Mouse (Mus musculus) limb, embryonic 10.5 days (tissue): Measurements from ENCODE around the gene Tbl1x. TPM values are rescaled to one million over a fixed set of nuclear protein-coding genes. Genes with fewer than 3 reads are reported as not detected.

Experiments used
- DNase-seq: peaks from one replicate; pipeline ENCODE4 v3.0.0-alpha.2; 2017; ENCODE audit warnings: low spot score
- H3K27ac ChIP-seq: fragments of 300-500 bp; sonication (generic); 2 replicates; pipeline ENCODE4 v1.5.1; 2016; ENCODE audit warnings: mild to moderate bottlenecking
- H3K27me3 ChIP-seq: fragments of 300-500 bp; sonication (generic); 2 replicates; pipeline ENCODE4 v1.6.1; 2016; ENCODE audit warnings: low read depth, mild to moderate bottlenecking; ENCODE audit not compliant: poor library complexity, severe bottlenecking
- H3K36me3 ChIP-seq: fragments of 300-500 bp; sonication (generic); 2 replicates; pipeline ENCODE4 v1.6.1; 2016; ENCODE audit warnings: mild to moderate bottlenecking, moderate library complexity
- H3K4me1 ChIP-seq: fragments of 300-500 bp; sonication (generic); 2 replicates; pipeline ENCODE4 v1.6.1; 2016
- H3K4me3 ChIP-seq: fragments of 300-500 bp; sonication (generic); 2 replicates; pipeline ENCODE4 v1.5.1; 2016; ENCODE audit warnings: mild to moderate bottlenecking, moderate library complexity
- H3K9me3 ChIP-seq: fragments of 300-500 bp; sonication (generic); replicated peaks from 2 replicates; pipeline ENCODE4 v1.6.1; 2016; ENCODE audit warnings: mild to moderate bottlenecking
- WGBS: fragments of 180-500 bp; shearing (Covaris S2); methylation state at CpG from one replicate; pipeline ENCODE4 v1.1.7; 2016; 5-methylcytosine and 5-hydroxymethylcytosine counted together
- polyA plus RNA-seq: library from polyadenylated mRNA; unstranded; fragments of >200 nt; fragmentation: Nextera tagmentation; extraction: Ambion mirVana; gene quantifications from 2 replicates; pipeline ENCODE4 v1.2.1, GENCODE M21; 2016

Gene Tbl1x
- polyA plus RNA-seq, 1 experiment from 2014 or later = 82.3 TPM

DNA sequence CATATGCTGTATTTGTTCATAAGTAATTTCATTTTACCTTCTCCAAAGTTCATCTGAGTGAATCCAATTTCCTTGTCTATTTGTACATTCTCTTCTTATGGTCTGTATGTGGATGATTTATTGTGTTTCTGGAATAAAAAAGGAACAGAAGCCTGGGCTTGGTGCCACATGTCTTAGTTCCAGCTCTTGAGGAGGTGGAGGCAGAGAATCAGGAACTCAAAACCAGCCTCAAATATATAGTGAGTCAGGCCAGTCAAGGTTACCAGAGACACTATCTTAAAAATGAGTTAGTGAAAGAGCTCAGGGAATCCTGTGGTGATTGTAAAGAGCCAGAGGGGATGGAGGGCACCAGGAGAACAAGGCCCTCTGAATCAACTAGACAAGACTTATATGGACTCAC, 86.9 kb downstream of the Tbl1x start:
- no peak overlapping the region for H3K27ac ChIP-seq
- peaks cover 2% of the 10 kb centered on the region; the same call in 1 of the 2 replicates for H3K36me3 ChIP-seq
- no peak overlapping the region for H3K4me3 ChIP-seq
- no peaks in the 10 kb centered on the region for H3K9me3 ChIP-seq
- H3K27me3 ChIP-seq = no peaks in the 10 kb centered on the region
- H3K4me1 ChIP-seq = no peaks in the 10 kb centered on the region
- DNase-seq = no peak

DNA sequence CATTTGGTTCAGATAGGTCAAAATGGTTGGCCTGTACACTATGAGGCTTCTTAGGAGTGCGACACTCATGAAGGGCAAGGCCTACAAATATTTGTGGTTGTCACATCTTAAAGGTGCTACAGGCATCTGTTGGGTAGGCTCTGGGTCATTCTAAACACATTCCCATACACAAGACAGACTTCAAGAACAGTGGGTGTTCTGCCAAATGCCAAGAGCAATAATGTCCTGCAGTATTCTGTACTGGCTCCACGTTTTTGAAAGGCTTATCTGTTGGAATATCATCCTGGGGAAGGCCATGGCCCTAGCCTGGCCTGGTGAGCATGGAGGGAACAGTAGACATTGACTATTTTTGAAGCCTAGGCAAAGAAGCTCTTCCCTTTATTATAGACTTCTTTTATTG, 87.9 kb downstream of the Tbl1x start:
- no peak for DNase-seq
- Histone ChIP-seq H3K9me3 (no peaks in the 10 kb centered on the region), H3K27me3 (no peaks in the 10 kb centered on the region), H3K27ac (no peak overlapping the region), H3K4me1 (no peaks in the 10 kb centered on the region), H3K36me3 (peaks cover 2% of the 10 kb centered on the region; the same call in 1 of the 2 replicates), H3K4me3 (no peak overlapping the region)
- 73% methylated on average over 2 of the region's 2 CpGs for WGBS

DNA sequence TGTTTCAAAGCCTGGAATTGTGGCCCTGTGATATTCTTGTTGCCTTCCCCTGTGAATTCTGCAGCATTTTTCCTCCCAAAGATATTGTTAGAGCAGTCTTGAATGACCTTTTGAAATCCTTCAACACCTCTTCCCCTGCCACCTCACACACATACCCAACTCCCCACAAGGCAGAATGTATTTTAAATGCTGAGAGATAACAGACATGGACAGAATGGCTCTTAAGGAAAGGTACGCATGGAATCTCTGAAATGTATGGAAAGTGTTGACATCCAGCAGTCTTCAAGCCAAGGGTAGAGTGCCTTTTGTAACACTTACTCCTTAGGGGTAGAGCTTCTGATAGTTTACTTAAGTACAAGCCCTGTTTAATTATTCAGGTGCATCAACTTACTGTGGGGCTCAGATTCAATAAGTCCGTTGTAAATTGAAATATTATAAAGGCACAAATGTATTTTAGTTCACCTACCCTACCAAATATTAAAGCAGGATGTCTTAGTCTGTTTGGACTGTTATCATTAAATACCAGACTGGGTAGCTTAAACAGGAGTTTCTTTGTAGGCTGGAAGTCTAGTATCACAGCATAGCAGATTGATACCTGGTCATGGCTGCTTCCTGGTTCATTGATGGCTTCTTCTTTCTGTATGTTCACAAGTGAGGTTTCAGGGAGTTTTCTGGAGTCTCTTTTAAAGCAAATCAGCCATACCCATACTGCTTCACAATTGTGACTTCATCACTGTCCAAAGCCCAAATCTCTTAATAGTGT, 92.9 kb downstream of the Tbl1x start:
- H3K27me3 ChIP-seq = no peaks in the 10 kb centered on the region

DNA sequence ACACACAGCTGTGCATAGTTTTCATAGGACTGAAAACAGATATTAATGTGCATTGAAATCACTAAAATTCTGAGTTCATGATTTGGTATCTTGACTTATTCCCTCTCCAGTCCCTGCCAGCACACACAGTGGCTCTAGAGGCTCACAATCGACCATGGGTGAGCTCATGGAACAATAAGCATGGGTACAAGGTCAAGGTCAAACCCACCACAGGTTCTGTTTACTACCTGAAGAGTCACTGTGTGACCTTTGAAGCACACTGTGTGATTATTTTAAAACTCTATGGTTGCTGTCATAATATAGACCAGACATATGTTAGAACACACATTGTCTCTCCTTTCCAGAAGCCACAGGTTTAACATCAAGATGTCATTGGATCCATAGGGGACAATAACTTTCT, 96.7 kb downstream of the Tbl1x start:
- Histone ChIP-seq H3K27ac (no peak overlapping the region), H3K4me1 (no peaks in the 10 kb centered on the region), H3K36me3 (no peaks in the 10 kb centered on the region), H3K27me3 (no peaks in the 10 kb centered on the region), H3K9me3 (no peaks in the 10 kb centered on the region), H3K4me3 (no peak overlapping the region)
- DNase-seq = no peak
- WGBS = 89% methylated on average over 1 of the region's 1 CpGs

More for the DNA sequence above, 92.9 kb downstream of the Tbl1x start:
- DNase-seq = no peak
- no peaks in the 10 kb centered on the region for H3K36me3 ChIP-seq
- no peaks in the 10 kb centered on the region for H3K4me1 ChIP-seq
- H3K27ac ChIP-seq = no peak overlapping the region
- H3K9me3 ChIP-seq = no peaks in the 10 kb centered on the region
- WGBS = 90% methylated on average over 2 of the region's 2 CpGs
- H3K4me3 ChIP-seq = no peak overlapping the region

DNA sequence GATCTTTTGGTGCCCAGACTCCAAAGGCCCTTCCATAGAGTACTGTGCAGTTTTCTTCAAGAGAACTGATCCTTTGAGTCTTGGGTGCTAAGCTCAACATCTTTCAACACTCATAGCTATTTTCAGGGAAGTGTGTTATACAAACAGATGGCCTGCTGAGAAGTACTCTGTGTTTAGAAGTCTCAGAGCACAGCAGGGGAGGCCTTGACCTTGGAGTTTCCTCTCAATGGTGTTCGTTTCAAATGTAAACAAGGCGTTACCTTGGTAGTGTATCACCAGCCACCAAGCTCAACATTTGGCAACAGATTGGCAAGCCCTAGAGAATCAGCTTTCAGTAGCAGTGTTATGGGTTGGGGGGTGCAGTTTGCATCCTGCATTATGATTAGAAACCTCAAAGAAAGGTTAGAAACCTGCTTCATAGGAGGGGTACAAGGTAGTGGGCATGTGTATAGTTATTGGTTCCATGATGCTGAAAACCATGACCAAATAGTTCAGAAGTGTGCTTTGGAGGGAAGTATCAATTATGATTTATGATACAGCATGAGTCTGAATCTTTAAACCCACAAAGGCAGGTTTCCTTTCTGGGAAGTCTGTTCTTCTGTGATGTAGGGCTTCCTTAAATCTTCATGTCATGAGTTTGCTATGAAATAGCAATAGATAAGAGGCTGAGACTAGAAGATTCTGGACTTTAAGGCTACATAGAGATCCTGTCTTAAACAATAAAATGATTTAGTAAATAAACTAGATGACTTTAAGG, 98.3 kb downstream of the Tbl1x start:
- DNase-seq = no peak
- H3K36me3 ChIP-seq = no peaks in the 10 kb centered on the region
- no peak overlapping the region for H3K27ac ChIP-seq
- H3K9me3 ChIP-seq = no peaks in the 10 kb centered on the region
- no peaks in the 10 kb centered on the region for H3K27me3 ChIP-seq
- 47% methylated on average over 2 of the region's 2 CpGs for WGBS
- H3K4me3 ChIP-seq = no peak overlapping the region
- H3K4me1 ChIP-seq = no peaks in the 10 kb centered on the region

DNA sequence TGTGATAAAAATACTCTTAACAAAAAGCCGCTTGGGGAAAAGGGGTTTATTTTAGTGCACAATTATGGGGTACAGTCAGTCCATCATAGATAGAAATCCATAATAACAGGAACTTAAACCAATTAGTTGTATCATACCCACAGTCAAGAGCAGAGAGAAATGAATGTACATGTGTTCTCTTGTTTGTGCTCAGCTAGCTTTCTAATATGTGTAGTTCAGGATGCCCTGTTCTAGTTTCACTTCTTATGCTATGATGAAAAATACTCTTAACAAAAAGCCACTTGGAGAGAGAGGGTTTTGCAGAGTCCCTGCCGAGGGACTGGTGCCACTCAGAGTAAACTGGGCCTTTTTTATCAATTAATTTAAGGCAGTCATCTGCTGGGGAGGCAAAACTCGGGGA, 101.1 kb downstream of the Tbl1x start:
- H3K4me1 ChIP-seq = no peaks in the 10 kb centered on the region
- no peak overlapping the region for H3K27ac ChIP-seq
- 84% methylated on average over 3 of the region's 3 CpGs for WGBS
- H3K36me3 ChIP-seq = no peaks in the 10 kb centered on the region
- H3K4me3 ChIP-seq = no peak overlapping the region
- no peak for DNase-seq
- H3K27me3 ChIP-seq = no peaks in the 10 kb centered on the region
- H3K9me3 ChIP-seq = no peaks in the 10 kb centered on the region

DNA sequence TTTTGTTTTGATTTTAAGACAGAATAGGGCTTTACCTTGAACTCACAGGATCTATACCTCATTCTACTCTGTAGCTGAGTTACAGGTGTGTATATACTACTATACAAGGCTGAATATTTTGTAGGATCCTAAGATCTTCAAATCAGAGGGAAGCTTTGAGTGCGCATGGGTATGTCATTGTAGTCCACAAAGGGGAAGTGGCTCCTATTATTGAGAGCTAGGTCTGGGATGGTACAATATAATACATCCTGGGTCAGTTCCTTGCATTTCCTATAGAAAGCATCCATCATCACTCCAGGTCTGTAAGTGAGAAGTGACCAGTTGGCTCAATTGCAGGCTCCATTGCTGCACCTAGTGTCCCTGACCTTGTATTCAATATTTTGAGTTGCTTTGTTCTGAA, 102.2 kb downstream of the Tbl1x start:
- WGBS = 97% methylated on average over 1 of the region's 1 CpGs
- Histone ChIP-seq H3K27me3 (no peaks in the 10 kb centered on the region), H3K27ac (no peak overlapping the region), H3K4me1 (no peaks in the 10 kb centered on the region), H3K9me3 (no peaks in the 10 kb centered on the region), H3K4me3 (no peak overlapping the region), H3K36me3 (no peaks in the 10 kb centered on the region)
- DNase-seq = no peak

DNA sequence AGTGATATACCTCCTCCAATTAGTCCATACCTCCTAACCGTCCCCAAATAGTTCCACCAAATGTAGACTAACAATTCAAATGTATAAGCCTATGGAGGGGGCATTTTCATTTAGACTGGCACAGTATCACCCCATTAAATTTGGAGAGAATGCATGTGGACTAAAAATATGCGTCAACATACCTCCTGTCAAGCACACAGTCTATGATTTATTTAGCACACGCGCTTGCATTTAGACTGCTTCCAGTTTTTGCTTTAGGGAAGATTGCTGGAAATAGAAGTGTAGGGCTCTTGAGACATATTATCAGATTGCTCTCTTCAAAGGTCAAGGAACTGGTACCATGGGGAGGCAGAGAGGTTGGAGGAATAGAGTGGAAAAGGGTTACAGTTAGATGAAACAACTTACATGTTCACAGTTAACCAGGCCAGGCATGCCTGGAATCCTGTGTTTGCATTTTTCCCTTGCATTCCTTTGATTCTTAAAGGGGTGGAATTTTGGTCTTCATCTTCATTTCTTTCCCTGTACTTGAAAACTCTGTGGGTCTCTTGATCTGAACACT, 105.0 kb downstream of the Tbl1x start:
- Histone ChIP-seq H3K36me3 (no peaks in the 10 kb centered on the region), H3K27ac (no peak overlapping the region), H3K27me3 (no peaks in the 10 kb centered on the region), H3K9me3 (no peaks in the 10 kb centered on the region), H3K4me3 (no peak overlapping the region), H3K4me1 (no peaks in the 10 kb centered on the region)
- no peak for DNase-seq
- WGBS = 86% methylated on average over 4 of the region's 4 CpGs

DNA sequence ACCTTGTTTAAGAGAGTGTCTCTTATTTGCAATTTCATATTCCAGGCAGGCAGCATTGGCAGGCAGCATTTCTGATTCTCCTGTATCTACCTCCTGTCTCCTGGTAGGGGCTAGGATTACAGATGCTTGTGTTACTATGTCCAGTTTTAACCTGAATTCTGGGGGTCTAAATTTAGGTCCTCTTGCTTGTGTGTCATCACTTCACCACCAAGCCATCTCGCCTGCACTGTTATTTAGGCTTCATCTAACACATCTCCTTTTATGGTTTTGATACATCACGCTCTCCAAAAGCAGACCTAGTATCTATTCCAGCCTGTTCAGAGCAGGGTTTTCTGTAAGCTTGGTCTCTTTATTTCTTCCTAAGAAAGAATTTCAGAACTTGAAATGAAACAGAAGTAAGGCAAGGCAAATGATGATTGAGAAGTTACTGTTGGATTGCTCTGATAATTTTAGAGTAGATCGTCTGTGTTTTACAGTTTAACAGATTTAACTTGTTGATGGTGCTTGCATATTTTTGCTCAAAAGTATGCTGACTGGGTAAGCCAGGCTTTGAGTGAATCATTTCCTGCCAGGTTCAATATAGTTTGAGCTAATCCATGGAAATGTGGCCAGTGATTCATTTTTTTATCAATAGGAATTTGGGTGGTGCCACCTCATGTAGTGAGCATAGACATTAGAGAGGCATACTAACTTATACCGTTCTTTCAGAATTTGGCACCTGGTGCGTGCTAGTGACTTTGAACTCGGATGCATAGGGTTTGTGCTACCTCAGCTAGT, 106.7 kb downstream of the Tbl1x start:
- no peaks in the 10 kb centered on the region for H3K4me1 ChIP-seq
- H3K36me3 ChIP-seq = no peaks in the 10 kb centered on the region
- no peak overlapping the region for H3K27ac ChIP-seq
- H3K4me3 ChIP-seq = no peak overlapping the region
- no peaks in the 10 kb centered on the region for H3K27me3 ChIP-seq
- no peaks in the 10 kb centered on the region for H3K9me3 ChIP-seq
- no peak for DNase-seq
- 87% methylated on average over 6 of the region's 6 CpGs for WGBS

DNA sequence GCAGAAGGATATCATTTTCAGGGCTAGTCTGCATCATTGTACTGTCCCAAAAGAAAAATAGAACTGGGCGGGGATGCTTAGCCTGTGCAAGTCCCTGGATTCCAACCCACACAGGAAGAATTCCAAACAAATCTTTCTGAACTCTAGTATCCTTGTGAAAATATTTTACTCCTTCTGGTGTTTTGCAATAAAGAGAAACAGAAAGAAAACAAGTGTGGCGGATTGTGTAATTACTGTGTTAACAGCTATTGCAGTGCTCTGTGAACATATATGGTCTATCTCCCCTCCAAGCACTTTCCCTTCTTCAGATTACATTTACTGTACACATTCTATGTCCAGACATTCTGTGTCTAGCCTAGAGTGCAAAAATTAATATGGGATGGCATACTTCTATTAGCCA, 119.6 kb downstream of the Tbl1x start:
- 0 out of 2 replicates have a peak, but pooled peaks cover 4% of the 10 kb centered on the region for H3K36me3 ChIP-seq
- 86% methylated on average over 2 of the region's 2 CpGs for WGBS
- no peaks in the 10 kb centered on the region for H3K27me3 ChIP-seq
- no peak for DNase-seq
- no peaks in the 10 kb centered on the region for H3K9me3 ChIP-seq
- H3K4me3 ChIP-seq = no peak overlapping the region
- no peaks in the 10 kb centered on the region for H3K4me1 ChIP-seq
- no peak overlapping the region for H3K27ac ChIP-seq

DNA sequence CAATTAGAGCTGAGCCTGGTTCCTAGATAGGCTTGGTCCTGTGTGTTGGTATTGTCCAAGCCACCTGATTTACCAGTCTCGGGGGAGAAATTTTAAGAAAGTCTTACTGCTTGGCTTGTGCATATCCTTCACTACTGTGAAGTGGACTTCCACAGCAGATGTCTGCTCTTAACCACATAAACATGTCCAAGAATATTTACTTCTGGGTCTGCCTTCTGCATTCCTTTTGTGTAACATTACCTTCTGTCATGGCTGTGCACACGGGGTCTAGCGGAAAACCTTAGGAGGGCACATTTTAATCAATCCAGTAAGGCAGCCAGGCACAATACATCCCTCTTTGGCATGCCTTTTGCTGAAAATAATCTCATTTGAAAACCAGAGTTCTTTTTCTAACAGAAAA, 125.7 kb downstream of the Tbl1x start:
- 56% methylated on average over 3 of the region's 3 CpGs for WGBS
- H3K4me1 ChIP-seq = no peaks in the 10 kb centered on the region

DNA sequence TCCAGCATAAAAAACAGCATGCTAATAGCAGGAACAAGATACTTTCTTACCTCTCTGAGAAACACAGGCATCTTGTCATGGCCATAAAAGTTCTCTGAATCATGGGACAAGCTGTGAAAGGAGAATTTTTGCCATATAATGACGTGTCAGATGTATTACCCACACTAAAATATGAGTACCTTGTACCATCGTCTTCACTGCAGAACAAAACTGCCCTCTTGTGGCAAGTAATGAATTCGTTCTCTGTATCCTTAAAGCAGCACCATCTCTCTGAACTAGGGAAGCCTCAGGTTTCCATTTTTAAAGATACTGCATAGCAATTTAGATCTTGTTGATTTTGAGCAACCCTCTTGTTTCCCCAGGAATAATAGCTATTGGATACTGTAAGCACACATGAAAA, 127.3 kb downstream of the Tbl1x start:
- Histone ChIP-seq H3K9me3 (no peaks in the 10 kb centered on the region), H3K36me3 (peaks cover 18% of the 10 kb centered on the region)
- no peak for DNase-seq

More for the DNA sequence above, 125.7 kb downstream of the Tbl1x start:
- Histone ChIP-seq H3K27me3 (no peaks in the 10 kb centered on the region), H3K4me3 (no peak overlapping the region), H3K9me3 (no peaks in the 10 kb centered on the region), H3K36me3 (peaks cover 5% of the 10 kb centered on the region; the same call in 1 of the 2 replicates), H3K27ac (no peak overlapping the region)
- DNase-seq = no peak

More for the DNA sequence above, 127.3 kb downstream of the Tbl1x start:
- WGBS = 21% methylated on average over 3 of the region's 3 CpGs
- H3K4me3 ChIP-seq = no peak overlapping the region
- no peak overlapping the region for H3K27ac ChIP-seq
- no peaks in the 10 kb centered on the region for H3K4me1 ChIP-seq
- H3K27me3 ChIP-seq = no peaks in the 10 kb centered on the region
